Mouse (Mus musculus) ES-Bruce4 (cell line): ENCODE results near the gene Cenpx.

ENCODE experiments used
- CTCF ChIP-seq: IDR thresholded peaks from one replicate; pipeline ENCODE4 v1.8.1; 2011; ENCODE audit warnings: low read depth, low read length
- EP300 ChIP-seq: IDR thresholded peaks from 2 replicates; pipeline ENCODE4 v1.6.1; 2011; ENCODE audit warnings: low read depth, low read length; ENCODE audit not compliant: insufficient read depth
- POLR2A ChIP-seq: IDR thresholded peaks from one replicate; pipeline ENCODE4 v1.8.1; 2011; ENCODE audit warnings: low read length; ENCODE audit not compliant: insufficient read depth

- TF ChIP-seq EP300 (no peak), CTCF (no peak), POLR2A (no peak)
These were observed 9.7 kb downstream of the Cenpx start for GRCm38 (mm10) chr11:120703696-120704454.
